Mouse (Mus musculus) spleen, adult 2 months (tissue): ENCODE results near the gene Dnmt1. TPM values are rescaled to one million over a fixed set of nuclear protein-coding genes. Genes with fewer than 3 reads are reported as not detected.
"Not testable (repeated sequence)": the region's sequence is repeated elsewhere in the genome, so short reads cannot be mapped to it uniquely, and the experiment has no call there.

Experiments
- DNase-seq, 2 experiments: peaks; one replicate each; pipeline versions ENCODE4 v3.0.0 to v3.0.0-alpha.2; 2012 to 2021; ENCODE audit warnings: low spot score in 2 of 2, low read depth in 1 of 2
- H3K27ac ChIP-seq: fragments of 200-500 bp; 2 replicates; pipeline ENCODE4 v1.5.1; 2012; ENCODE audit warnings: low read length, inconsistent platforms; ENCODE audit not compliant: insufficient read depth
- H3K27me3 ChIP-seq: fragments of 200-500 bp; 2 replicates; pipeline ENCODE4 v1.6.1; 2012; ENCODE audit warnings: mild to moderate bottlenecking, moderate library complexity, low read length, inconsistent platforms; ENCODE audit not compliant: control insufficient read depth, insufficient read depth
- H3K36me3 ChIP-seq: fragments of 200-500 bp; 2 replicates; pipeline ENCODE4 v1.6.1; 2012; ENCODE audit warnings: mild to moderate bottlenecking, low read length, inconsistent platforms; ENCODE audit not compliant: control insufficient read depth, insufficient read depth
- H3K4me1 ChIP-seq: fragments of 200-500 bp; 2 replicates; pipeline ENCODE4 v1.6.1; 2011; ENCODE audit warnings: inconsistent platforms; ENCODE audit not compliant: control insufficient read depth, insufficient read depth, insufficient read length
- H3K4me3 ChIP-seq: fragments of 200-500 bp; 2 replicates; pipeline ENCODE4 v1.5.1; 2011; ENCODE audit warnings: mild to moderate bottlenecking, inconsistent platforms; ENCODE audit not compliant: insufficient read depth, insufficient read length; ENCODE audit errors: extremely low read depth
- CTCF ChIP-seq: fragments of 200-500 bp; IDR thresholded peaks from 2 replicates; pipeline ENCODE4 v1.5.1; 2011; ENCODE audit warnings: mild to moderate bottlenecking, inconsistent platforms; ENCODE audit not compliant: insufficient read depth, insufficient read length, insufficient replicate concordance; ENCODE audit errors: extremely low read depth
- POLR2A ChIP-seq: fragments of 200-500 bp; IDR thresholded peaks from 2 replicates; pipeline ENCODE4 v1.6.1; 2011; ENCODE audit warnings: low read depth, low read length, inconsistent platforms
- WGBS: fragments of 180-500 bp; shearing (Covaris S2); methylation state at CpG from one replicate; pipeline ENCODE4 v1.1.7; 2018; 5-methylcytosine and 5-hydroxymethylcytosine counted together
- polyA plus RNA-seq: library from polyadenylated mRNA; depleted of rRNA; stranded (reverse); fragments of >200 nt; gene quantifications from 2 replicates; pipeline ENCODE4 v1.2.3, GENCODE M21; 2012

Dnmt1 gene
- polyA plus RNA-seq, 1 experiment, result 37.0 TPM

DNA sequence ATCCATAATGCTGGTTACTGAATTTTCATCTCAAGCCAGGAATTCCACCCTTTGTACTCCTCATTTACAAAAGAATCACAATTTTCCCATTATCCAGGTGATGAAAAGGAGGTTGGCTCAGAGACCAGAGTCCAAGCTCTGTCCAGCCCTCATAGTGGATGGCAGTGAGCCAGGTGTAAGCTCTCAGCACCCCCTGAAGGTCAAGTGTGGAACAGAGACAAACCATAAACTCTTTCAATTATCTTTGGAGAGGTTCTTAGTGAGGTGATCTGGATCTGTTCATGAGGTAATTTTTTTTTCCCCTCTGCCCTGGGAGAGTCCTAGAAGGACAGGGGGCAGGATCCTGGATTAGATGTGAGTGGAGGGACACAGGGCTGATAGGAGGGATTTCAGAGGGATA lies 41.1 kb upstream of the Dnmt1 start:
- no peaks in the 10 kb centered on the region for H3K27me3 ChIP-seq
- no peak overlapping the region for H3K4me3 ChIP-seq
- H3K4me1 ChIP-seq, result no peaks in the 10 kb centered on the region; the same call in 1 of the 2 replicates
- no peak overlapping the region for H3K27ac ChIP-seq
- no peak for DNase-seq
- TF ChIP-seq POLR2A (no peak), CTCF (no peak)
- 0 out of 2 replicates have a peak, but pooled peaks cover 3% of the 10 kb centered on the region for H3K36me3 ChIP-seq

GRCm38 (mm10) chr9:20998337-20998736 lies 38.6 kb upstream of the Dnmt1 start:
- not testable (repeated sequence) for H3K27me3 ChIP-seq, H3K4me3 ChIP-seq, DNase-seq, H3K4me1 ChIP-seq, H3K27ac ChIP-seq, H3K36me3 ChIP-seq
- WGBS, result 83% methylated on average over 1 of the region's 1 CpGs

- no peaks in the 10 kb centered on the region for H3K36me3 ChIP-seq
- WGBS, result 33% methylated on average over 8 of the region's 8 CpGs
- no peak for DNase-seq
- no peaks in the 10 kb centered on the region for H3K27me3 ChIP-seq
- no peaks in the 10 kb centered on the region for H3K4me1 ChIP-seq
- TF ChIP-seq POLR2A (no peak), CTCF (no peak)
- H3K4me3 ChIP-seq, result no peak overlapping the region
- H3K27ac ChIP-seq, result no peak overlapping the region
Observed at GRCm38 (mm10) chr9:20997065-20997464, 37.4 kb upstream of the Dnmt1 start.

- no peak for TF ChIP-seq CTCF
- no peak for TF ChIP-seq POLR2A
- WGBS, result 80% methylated on average over 3 of the region's 3 CpGs
- Histone ChIP-seq H3K27me3 (no peaks in the 10 kb centered on the region), H3K4me3 (no peak overlapping the region), H3K27ac (no peak overlapping the region), H3K36me3 (no peaks in the 10 kb centered on the region), H3K4me1 (no peaks in the 10 kb centered on the region)
- no peak for DNase-seq
Observed at GRCm38 (mm10) chr9:20995069-20995468, 35.4 kb upstream of the Dnmt1 start.

DNA sequence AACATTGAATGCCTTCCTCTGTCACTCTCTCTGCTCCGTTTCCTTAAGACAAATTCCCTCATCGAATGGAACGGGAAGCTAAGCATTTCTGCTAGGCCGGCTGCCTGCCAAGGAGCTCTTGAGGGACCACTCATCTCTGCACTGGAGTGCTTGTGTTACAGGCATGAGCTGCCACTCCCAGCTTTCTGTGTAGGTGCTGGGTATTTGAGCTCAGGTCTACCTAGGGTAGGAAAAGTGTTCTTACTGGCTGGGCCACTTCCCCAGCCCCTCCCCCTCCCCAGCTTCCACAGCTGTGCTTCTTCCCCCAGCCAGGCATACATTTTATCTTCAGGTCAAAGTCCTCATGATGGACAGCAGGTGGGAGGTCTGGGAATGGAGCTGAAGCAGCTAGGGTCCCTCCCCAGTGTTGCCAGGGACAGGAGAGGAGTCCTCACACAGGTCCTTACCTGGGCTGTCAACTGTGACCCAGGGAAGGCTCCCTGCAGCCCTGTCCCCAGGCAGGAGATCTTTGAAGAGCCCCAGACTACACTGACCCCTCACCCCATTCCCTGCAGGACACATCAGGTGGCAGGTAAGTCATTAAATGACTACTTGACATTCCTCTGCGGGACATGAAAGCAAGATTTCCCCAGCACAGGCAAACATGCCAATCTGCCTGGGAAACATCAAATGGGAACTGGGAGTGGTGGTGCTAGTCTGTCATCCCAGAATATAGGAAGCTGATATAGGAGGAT lies 33.6 kb upstream of the Dnmt1 start:
- Histone ChIP-seq H3K36me3 (no peaks in the 10 kb centered on the region), H3K27me3 (no peaks in the 10 kb centered on the region), H3K4me1 (no peaks in the 10 kb centered on the region), H3K27ac (no peak overlapping the region), H3K4me3 (no peak overlapping the region)
- DNase-seq, result no peak
- TF ChIP-seq POLR2A, result no peak
- no peak for TF ChIP-seq CTCF
- 93% methylated on average over 5 of the region's 5 CpGs for WGBS

DNA sequence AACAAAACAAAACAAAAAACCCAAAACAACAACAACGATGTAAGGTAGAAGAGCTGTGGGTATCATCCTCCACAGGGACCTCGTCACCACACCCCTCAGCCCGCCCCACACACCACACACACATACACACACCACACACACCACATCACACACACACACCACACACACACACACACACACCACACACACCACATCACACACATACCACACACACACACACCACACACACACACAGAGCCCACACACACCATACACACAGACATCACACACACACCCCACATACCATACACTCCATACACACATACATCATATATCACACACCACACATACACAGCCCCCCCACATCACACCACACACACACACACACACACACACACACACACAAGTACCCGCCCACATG lies 31.9 kb upstream of the Dnmt1 start:
- WGBS, result 100% methylated on average over 4 of the region's 4 CpGs
- H3K27ac ChIP-seq, result no peak overlapping the region
- DNase-seq, result no peak
- H3K4me3 ChIP-seq, result no peak overlapping the region
- H3K4me1 ChIP-seq, result no peaks in the 10 kb centered on the region
- no peaks in the 10 kb centered on the region for H3K36me3 ChIP-seq
- H3K27me3 ChIP-seq, result no peaks in the 10 kb centered on the region
- TF ChIP-seq CTCF (no peak), POLR2A (no peak)

- no peaks in the 10 kb centered on the region for H3K27me3 ChIP-seq
- no peak overlapping the region for H3K4me3 ChIP-seq
- no peaks in the 10 kb centered on the region for H3K4me1 ChIP-seq
- no peak for DNase-seq
- TF ChIP-seq POLR2A (no peak), CTCF (no peak)
- WGBS, result 43% methylated on average over 10 of the region's 10 CpGs
- H3K36me3 ChIP-seq, result no peaks in the 10 kb centered on the region
- no peak overlapping the region for H3K27ac ChIP-seq
Observed at GRCm38 (mm10) chr9:20990861-20991260, 31.2 kb upstream of the Dnmt1 start.
